Mouse (Mus musculus): ENCODE results near the gene Epb41l1. TPM values are rescaled to one million over a fixed set of nuclear protein-coding genes. Genes with fewer than 3 reads are reported as not detected.
A peak's percentile ranks its signal among the peaks of the same experiment; 100 is the strongest.

The Epb41l1 gene
- polyA plus RNA-seq, 1 experiment from 2014 or later = 3.3 TPM

DNA sequence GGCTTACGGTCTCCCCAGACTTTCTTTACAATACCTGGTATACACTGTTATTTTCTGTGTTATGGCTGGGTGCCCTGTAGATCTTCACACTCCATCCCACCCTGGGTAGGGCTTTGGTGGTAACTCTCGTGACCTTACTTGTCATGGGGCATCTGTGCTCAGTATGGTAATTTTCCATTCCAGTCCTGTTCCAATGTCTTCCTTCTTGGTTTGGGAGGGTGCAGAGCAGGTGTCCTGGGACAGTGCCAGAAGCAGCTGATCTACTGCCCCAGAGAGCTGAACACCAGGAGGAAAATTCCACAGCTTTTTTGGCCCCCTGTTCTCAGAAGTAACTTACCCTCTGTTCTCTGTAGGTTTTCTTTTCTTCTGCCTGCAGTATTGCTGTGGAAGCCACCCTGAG, 145.8 kb downstream of the Epb41l1 start:
- no peak overlapping the region for H3K4me3 ChIP-seq (replicated peaks)
- WGBS = 87% methylated on average over 2 of the region's 2 CpGs

DNA sequence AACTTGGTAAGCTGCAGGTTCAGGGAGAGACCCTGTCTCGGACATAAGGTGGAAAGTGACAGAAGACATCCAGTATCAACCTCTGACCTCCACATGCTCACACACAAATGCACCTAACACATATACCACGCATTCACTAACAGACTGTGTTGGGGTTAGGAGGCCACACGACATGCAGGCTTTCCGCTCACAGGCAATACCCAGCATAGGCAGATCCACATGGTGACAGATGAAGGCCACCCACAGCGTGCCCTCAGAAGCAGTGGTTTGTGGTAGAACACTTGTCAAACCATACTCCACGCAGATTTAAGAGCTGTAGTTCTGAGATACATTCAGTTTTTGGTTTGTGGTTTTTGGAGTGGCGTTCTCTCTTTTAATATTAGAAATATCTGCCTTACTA, 147.9 kb downstream of the Epb41l1 start:
- WGBS = 83% methylated on average over 7 of the region's 7 CpGs
- Histone ChIP-seq H3K9me3 (no peaks in the 10 kb centered on the region), H3K4me1 (no peaks in the 10 kb centered on the region), H3K27me3 (replicated peaks) (no peaks in the 10 kb centered on the region), H3K36me3 (peaks cover 23% of the 10 kb centered on the region), H3K27ac (no peak overlapping the region), H3K4me2 (no peak overlapping the region), H3K9ac (no peak overlapping the region), H3K4me3 (replicated peaks) (no peak overlapping the region)
- ATAC-seq (ENCODE audit: insufficient read depth, low FRiP score, low read depth) = no peak

More for the DNA sequence above, 145.8 kb downstream of the Epb41l1 start:
- Histone ChIP-seq H3K27me3 (replicated peaks) (no peaks in the 10 kb centered on the region), H3K9me3 (no peaks in the 10 kb centered on the region), H3K9ac (no peak overlapping the region), H3K4me2 (no peak overlapping the region), H3K4me1 (no peaks in the 10 kb centered on the region), H3K27ac (no peak overlapping the region), H3K36me3 (peaks cover 27% of the 10 kb centered on the region)
- ATAC-seq (ENCODE audit: insufficient read depth, low FRiP score, low read depth) = no peak

DNA sequence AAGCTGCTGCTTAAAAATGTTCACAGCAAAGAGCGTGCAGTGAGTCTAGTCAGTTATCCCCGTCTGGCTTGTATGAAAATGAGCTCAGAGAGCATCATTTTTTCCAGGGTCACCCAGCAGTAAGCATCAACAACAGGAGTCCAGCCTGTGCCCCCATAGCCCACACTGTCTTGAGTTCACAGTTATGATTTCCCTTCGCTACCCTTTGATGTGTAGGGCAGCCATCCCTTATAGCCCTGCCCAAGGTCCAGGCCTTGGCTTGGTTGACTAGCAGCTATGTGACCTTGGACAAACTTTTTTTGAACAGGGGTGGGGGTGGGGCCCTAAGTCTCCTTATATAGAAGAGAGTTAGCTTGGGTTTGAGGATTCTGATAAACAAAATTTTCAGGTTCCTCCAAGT, 148.6 kb downstream of the Epb41l1 start:
- no peaks in the 10 kb centered on the region for H3K9me3 ChIP-seq
- H3K9ac ChIP-seq = no peak overlapping the region
- H3K27ac ChIP-seq = no peak overlapping the region
- peaks cover 21% of the 10 kb centered on the region for H3K36me3 ChIP-seq
- 86% methylated on average over 3 of the region's 3 CpGs for WGBS
- no peak overlapping the region for H3K4me2 ChIP-seq
- H3K4me1 ChIP-seq = no peaks in the 10 kb centered on the region
- ATAC-seq (ENCODE audit: insufficient read depth, low FRiP score, low read depth) = no peak
- H3K27me3 ChIP-seq (replicated peaks) = no peaks in the 10 kb centered on the region
- H3K4me3 ChIP-seq (replicated peaks) = no peak overlapping the region

DNA sequence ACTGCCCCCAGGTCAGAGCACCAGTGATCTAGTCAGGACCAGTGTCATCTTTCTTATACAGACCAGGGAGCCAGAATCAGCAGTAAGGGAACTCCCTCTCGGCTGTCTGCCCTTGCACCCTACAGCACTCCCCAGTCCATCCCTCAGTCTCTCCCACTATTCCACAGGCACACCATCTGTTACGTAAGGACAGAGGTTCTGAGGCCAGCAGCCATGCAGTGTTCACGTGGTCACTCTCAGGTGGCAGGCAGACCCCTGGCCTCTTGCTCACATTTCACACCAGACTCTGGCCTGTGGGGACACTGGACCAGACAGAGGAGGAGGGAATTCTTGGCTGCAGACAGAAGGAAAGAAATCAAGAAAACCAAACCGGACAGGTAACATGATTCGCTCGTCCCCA, 150.8 kb downstream of the Epb41l1 start:
- no peak overlapping the region for H3K9ac ChIP-seq
- H3K4me1 ChIP-seq = no peaks in the 10 kb centered on the region
- H3K27ac ChIP-seq = no peak overlapping the region
- no peak overlapping the region for H3K4me3 ChIP-seq (replicated peaks)
- no peaks in the 10 kb centered on the region for H3K27me3 ChIP-seq (replicated peaks)
- WGBS = 70% methylated on average over 6 of the region's 6 CpGs
- H3K36me3 ChIP-seq = peaks cover 21% of the 10 kb centered on the region
- H3K4me2 ChIP-seq = no peak overlapping the region
- H3K9me3 ChIP-seq = no peaks in the 10 kb centered on the region
- no peak for ATAC-seq (ENCODE audit: insufficient read depth, low FRiP score, low read depth)

DNA sequence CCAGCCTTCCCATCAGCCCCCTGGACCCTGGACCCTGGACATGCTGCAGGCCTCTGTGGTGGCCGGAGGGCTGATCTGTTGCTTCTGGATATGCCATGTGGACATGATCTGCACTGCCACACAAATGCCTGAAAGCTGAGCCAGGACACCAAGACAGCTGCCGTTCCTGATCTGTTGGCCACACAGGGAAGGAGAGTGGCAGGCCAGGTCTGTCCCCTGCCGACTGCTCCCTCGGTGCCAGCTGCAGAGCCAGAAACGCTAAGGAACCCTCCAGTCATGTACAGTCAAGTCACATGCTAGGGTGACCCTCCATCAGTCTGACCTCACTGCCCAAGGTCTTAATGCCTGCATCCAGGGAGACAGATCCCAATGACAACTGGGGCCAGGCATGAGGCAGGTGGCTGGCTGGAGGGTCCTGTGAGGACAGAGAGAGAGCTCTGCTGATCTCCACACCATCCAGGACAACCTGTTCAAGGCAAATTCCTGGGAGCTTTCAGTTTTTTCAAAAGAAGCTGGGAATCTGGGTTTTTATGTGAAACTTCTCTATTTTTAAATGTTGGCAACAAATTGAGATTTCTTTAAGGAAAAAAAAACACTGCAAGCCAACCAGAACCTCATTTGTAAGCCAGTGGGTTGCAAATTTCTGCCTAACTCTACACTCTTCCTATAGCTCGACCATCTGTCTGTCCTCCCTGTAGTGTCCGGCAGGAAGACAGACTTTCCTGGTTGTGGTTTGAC, 156.3 kb downstream of the Epb41l1 start:
- Histone ChIP-seq H3K4me3 (replicated peaks) (no peak overlapping the region), H3K27ac (no peak overlapping the region), H3K4me1 (no peaks in the 10 kb centered on the region), H3K27me3 (replicated peaks) (no peaks in the 10 kb centered on the region), H3K9ac (no peak overlapping the region), H3K4me2 (no peak overlapping the region), H3K36me3 (no peaks in the 10 kb centered on the region), H3K9me3 (no peaks in the 10 kb centered on the region)
- ATAC-seq (ENCODE audit: insufficient read depth, low FRiP score, low read depth) = no peak
- 78% methylated on average over 7 of the region's 7 CpGs for WGBS

DNA sequence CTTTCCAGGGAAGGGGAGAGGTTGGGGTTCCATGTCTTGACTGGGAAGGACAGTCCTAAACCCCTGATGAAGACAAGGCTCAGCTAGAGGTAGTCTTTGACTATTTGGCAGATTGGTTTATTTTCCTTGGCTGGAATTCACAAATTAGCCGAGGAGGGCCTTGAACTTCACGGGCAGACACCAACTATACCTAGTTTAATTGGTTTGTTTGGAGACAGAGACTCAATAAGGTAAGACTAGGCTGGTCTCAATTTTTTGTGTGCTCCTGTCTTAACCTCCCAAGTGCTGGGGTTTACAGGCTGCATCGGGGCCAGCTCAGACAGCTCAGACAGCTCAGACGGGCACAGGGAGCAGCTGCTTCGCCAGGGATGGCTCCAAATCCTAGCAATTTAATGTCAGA, 159.8 kb downstream of the Epb41l1 start:
- Histone ChIP-seq H3K4me3 (replicated peaks) (no peak overlapping the region), H3K27me3 (replicated peaks) (no peaks in the 10 kb centered on the region), H3K4me2 (no peak overlapping the region), H3K36me3 (no peaks in the 10 kb centered on the region), H3K9ac (no peak overlapping the region), H3K27ac (no peak overlapping the region), H3K4me1 (no peaks in the 10 kb centered on the region), H3K9me3 (no peaks in the 10 kb centered on the region)
- no peak for ATAC-seq (ENCODE audit: insufficient read depth, low FRiP score, low read depth)
- 75% methylated on average over 5 of the region's 5 CpGs for WGBS

DNA sequence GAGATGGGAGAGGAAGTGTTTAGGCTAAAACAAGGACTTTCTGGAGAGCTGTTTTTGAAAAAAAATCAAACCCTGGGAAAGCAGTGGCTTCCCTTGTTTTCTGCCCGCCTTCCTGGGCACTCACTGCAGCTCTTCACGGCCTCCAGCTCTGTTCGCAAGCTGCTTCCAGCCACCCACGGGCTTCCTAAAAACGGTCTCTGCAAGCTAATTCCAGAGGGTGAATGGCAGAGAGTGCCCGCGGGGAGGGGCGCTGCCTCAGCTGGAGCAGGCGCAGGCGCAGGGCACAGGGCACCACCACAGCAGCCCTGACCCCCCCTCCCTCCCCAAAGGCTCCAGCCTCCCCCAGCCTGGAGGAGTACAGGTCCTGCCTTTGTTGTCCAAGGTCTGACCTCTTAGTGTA, 160.5 kb downstream of the Epb41l1 start:
- ATAC-seq (ENCODE audit: insufficient read depth, low FRiP score, low read depth) = no peak
- H3K27me3 ChIP-seq (replicated peaks) = no peaks in the 10 kb centered on the region
- no peak overlapping the region for H3K27ac ChIP-seq
- no peak overlapping the region for H3K4me2 ChIP-seq
- H3K9ac ChIP-seq = no peak overlapping the region
- no peaks in the 10 kb centered on the region for H3K9me3 ChIP-seq
- H3K36me3 ChIP-seq = no peaks in the 10 kb centered on the region
- 64% methylated on average over 10 of the region's 10 CpGs for WGBS
- no peak overlapping the region for H3K4me3 ChIP-seq (replicated peaks)
- no peaks in the 10 kb centered on the region for H3K4me1 ChIP-seq

DNA sequence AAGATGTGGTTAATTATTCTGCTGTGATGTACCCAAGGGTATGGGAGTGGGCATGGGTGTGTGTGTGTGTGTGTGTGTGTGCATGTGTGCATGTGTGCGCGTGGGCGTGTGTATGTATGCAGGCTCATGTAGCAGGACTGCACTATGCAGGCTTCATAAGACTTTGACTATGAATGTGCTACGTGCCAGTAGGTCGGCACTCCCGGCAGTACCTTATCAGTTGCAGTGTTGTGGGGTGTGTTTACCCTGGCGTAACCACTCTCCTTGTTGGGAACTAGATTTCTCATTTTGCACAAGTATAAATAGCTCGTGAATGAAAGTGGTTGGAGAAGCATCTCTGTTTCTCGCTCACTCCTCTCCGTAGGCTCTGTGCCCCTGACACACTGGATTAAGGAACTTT, 162.2 kb downstream of the Epb41l1 start:
- Histone ChIP-seq H3K4me1 (no peaks in the 10 kb centered on the region), H3K4me3 (replicated peaks) (no peak overlapping the region), H3K36me3 (no peaks in the 10 kb centered on the region), H3K9me3 (no peaks in the 10 kb centered on the region), H3K27ac (no peak overlapping the region), H3K27me3 (replicated peaks) (no peaks in the 10 kb centered on the region), H3K9ac (no peak overlapping the region), H3K4me2 (no peak overlapping the region)
- peak; percentile 56; the same call in 1 of the 2 replicates for ATAC-seq (ENCODE audit: insufficient read depth, low FRiP score, low read depth)
- WGBS = 79% methylated on average over 10 of the region's 10 CpGs

DNA sequence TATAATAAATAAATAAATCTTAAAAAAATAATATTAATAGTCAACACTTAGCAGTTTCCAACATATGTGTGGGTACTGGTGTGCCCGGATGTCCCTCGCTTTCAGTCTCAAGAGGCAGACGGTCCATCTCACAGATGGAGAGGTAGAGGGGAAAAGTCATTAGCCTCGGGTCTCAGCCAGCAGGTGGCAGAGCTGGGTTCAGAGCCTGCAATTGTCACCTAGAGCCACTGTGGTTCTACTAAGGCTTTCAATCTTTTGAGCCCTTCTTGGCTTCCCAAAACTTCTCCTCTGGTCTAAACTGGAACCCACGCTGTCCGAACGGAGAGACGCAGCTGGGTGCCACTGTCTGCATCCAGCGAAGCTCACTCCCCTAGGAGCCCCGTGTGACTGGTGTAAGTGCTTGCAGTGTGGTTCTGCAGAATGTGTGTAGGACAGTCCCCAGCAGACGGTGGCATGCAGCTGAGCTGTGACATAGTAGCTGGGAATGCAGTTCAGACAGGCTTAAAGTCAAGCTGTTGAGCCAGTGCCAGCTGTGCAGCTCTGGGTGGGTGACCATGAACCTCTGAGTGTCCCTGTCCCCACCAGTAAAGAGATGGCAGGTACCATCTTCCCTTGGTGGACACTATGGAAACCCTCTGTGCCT, 163.6 kb downstream of the Epb41l1 start:
- Histone ChIP-seq H3K36me3 (no peaks in the 10 kb centered on the region), H3K27me3 (replicated peaks) (no peaks in the 10 kb centered on the region), H3K4me3 (replicated peaks) (no peak overlapping the region), H3K27ac (no peak overlapping the region), H3K9ac (no peak overlapping the region), H3K9me3 (no peaks in the 10 kb centered on the region), H3K4me2 (no peak overlapping the region), H3K4me1 (no peaks in the 10 kb centered on the region)
- ATAC-seq (ENCODE audit: insufficient read depth, low FRiP score, low read depth) = no peak
- WGBS = 56% methylated on average over 11 of the region's 11 CpGs

DNA sequence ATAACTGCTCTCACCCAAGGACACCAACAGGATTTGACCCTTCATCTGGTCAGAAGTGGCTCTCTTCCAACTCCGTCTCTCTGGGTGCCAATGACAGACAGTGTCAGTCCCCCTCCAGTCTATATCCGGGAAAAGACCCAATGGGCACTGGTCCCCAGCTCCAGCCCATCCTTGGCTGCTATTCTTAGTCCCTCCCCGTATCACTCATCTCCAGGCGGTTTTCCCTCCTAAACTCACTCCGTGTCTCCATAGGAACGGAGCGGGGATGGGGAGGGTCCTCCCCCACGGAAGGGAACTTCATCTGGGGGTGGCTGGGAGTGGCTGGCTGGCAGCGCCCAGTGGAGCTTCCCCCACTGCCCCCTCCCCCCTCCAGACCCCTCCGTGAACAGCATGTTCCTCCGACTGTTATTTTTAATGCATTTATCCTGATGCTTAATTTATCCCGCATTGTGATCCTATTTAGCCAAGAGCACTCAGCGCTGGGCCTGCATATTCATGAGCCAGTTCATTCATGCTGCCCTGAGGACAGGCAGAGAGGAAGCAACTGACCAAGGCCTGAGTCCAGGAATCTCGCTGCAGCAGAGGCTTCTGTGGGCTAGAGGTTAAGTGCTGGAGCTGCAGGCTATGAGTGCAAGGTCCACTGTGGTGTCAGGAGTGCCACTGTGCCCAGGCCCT, 164.2 kb downstream of the Epb41l1 start:
- WGBS = 57% methylated on average over 14 of the region's 14 CpGs
- H3K27me3 ChIP-seq (replicated peaks) = no peaks in the 10 kb centered on the region
- ATAC-seq (ENCODE audit: insufficient read depth, low FRiP score, low read depth) = no peak
- no peak overlapping the region for H3K4me3 ChIP-seq (replicated peaks)
- no peak overlapping the region for H3K9ac ChIP-seq
- no peak overlapping the region for H3K4me2 ChIP-seq
- no peaks in the 10 kb centered on the region for H3K9me3 ChIP-seq
- no peak overlapping the region for H3K27ac ChIP-seq
- H3K36me3 ChIP-seq = no peaks in the 10 kb centered on the region
- H3K4me1 ChIP-seq = no peaks in the 10 kb centered on the region

DNA sequence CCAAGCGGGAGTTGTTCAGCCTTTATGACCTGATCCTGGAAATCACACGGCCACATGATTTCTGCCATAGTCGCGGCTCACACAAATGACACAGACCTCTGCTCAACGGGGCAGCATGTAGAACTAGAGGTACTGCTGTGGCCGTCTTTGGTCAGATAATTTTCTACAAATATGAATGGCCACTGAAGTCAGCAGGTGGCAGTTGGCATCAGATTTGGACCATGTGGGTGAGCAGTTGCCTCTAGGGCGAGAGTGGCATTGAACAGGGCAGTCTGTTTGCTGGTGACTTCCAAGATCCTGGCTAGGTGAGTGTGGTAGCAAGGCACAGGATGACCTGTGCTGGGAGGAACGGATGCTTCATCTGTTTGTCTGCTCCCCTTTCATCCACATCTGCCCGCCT, 168.8 kb downstream of the Epb41l1 start:
- no peak for ATAC-seq (ENCODE audit: insufficient read depth, low FRiP score, low read depth)
- H3K27me3 ChIP-seq (replicated peaks) = no peaks in the 10 kb centered on the region
- WGBS = 88% methylated on average over 9 of the region's 9 CpGs
- no peak overlapping the region for H3K4me2 ChIP-seq
- no peak overlapping the region for H3K9ac ChIP-seq
- H3K27ac ChIP-seq = no peak overlapping the region
- H3K4me3 ChIP-seq (replicated peaks) = no peak overlapping the region
- no peaks in the 10 kb centered on the region for H3K9me3 ChIP-seq
- H3K4me1 ChIP-seq = no peaks in the 10 kb centered on the region
- H3K36me3 ChIP-seq = no peaks in the 10 kb centered on the region

All from stomach, embryonic 15.5 days (tissue).